Mouse (Mus musculus): ENCODE results near the gene Dpf3.

Gene Dpf3

DNA sequence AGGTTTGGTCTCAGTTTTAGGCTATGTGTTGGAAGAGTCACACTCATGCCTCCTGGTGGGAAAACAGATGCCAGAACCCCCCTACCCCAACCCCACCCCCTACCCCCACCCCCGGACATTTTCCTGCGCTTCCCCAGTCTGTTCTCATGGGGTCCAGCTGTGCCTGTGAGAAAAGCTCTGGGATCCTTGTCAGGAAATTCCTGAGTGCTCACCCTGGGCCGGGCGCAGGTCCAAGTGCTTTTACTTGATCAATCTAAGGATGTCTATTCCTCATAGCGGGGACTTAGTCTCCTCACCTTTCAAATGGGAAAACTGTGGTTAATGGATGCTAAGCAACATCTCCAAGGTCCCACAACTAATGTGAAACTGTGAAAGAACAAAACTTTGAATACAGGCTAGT, 25.7 kb upstream of the Dpf3 start:
- TF ChIP-seq GATA4 (IDR thresholded peaks at IDR 0.05; ENCODE audit: insufficient replicate concordance, low read length): no peak

DNA sequence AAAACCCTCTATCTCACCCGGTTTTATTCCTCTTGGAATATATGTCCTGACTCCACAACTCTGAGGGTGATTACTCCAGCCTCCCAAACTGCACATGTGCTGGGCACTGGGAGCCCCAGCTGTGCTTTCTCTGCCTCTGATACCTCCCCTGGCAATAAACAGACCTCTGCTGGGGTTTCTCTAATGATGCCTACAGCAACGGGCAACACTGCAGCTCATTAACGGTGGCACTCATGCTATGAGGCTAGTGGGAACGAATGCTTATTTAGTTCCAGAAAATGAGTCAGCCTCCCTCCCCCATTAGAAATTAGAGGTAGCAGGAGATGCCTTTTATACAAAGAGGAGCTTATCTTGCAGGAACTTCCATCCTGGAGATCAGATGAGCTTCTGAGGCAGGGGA, 25.3 kb upstream of the Dpf3 start:
- TF ChIP-seq GATA4 (IDR thresholded peaks at IDR 0.05; ENCODE audit: insufficient replicate concordance, low read length): no peak

DNA sequence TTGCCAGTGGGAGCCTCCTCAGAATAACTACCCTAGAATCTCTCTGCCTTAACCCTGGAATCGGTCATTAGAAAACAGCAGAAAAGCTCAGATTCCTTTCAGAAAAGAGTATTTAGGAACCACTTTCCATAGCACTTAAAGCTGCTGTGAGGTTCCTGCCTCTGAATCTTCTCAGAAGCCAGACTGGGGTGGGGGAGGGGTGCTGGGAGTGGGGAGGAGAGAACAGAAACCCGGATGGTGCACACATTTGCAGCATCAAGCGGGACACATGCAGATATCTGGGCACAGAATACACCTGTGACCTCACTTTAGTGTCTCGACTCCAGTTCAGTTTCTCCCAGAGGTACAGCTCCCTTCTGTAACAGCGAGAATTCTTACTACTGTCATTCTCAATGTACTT, 23.1 kb upstream of the Dpf3 start:
- TF ChIP-seq GATA4 (IDR thresholded peaks at IDR 0.05; ENCODE audit: insufficient replicate concordance, low read length): no peak

DNA sequence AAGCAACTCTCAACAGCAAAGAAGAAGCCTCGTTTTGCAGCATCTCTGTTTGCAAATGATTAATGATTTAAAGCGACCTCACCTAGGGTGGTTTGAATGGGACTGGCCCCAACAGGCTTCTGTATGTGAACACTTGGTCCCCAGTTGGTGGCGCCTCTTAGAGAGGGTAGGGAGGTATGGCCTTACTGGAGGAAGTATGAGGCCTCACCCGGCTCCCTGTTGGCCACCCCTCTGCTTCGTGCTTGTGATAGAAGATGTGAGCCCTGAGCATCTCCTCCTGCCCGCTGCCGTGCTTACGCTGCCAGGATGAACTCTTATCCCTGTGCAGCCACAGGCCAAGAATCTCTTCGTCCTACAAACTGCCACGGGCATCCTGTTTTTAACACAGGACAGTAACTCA, 19.0 kb upstream of the Dpf3 start:
- no peak for TF ChIP-seq GATA4 (IDR thresholded peaks at IDR 0.05; ENCODE audit: insufficient replicate concordance, low read length)

DNA sequence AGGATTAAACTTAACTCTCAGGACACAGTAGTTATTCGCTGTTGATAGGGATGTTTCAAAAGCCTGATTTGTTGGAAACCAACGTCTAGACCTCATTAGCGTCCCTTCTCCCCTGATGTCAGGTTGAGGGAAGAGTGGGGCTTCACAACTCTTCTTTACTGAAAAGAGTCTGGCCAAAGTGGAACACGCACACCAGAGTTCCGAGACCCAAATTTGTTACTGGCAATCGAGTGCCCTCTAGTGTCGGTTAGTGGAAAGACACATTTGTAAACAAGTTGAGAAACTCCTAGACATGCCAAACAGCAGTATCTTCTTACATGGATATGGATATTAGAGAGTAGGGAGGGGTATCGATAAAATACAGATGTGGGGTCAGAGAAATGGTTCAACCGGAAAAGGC, 14.7 kb upstream of the Dpf3 start:
- no peak for TF ChIP-seq GATA4 (IDR thresholded peaks at IDR 0.05; ENCODE audit: insufficient replicate concordance, low read length)

DNA sequence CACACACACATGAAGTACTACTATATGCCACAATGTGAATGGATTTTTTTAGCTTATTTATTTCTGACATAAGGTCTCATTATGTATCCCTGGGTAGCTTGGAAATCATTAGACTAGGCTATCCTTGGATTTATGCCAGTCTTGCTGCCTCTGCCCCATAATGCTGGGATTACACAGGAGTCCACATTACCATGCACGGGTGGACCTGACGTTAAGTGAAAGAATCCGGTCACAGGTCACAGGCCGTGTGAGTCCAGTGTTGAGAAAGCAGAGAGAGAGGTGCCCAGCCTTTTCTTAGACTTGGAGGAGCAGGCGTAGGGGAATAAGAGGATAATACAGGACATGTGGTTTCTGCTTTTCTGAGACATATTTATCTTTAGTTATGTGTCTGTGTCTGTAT, 11.7 kb upstream of the Dpf3 start:
- TF ChIP-seq GATA4 (IDR thresholded peaks at IDR 0.05; ENCODE audit: insufficient replicate concordance, low read length): no peak

DNA sequence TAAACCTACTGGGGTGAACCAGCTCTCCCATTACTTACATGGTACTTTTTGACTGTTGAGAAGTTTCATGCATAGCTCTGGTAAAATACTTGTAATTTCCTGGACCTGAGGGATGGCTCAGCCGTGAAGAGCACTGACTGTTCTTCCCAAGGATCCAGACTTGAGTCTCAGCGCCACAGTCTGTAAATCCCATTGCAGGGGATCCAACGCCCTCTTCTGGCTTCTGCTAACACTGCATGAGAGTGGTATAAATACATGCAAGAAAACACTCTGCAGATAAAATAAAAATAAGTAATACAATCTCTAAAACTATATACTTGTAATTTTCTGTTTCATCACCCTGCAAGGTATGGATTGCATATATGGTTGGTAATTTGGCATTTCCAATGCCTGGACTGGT, 10.4 kb upstream of the Dpf3 start:
- TF ChIP-seq GATA4 (IDR thresholded peaks at IDR 0.05; ENCODE audit: insufficient replicate concordance, low read length): no peak

DNA sequence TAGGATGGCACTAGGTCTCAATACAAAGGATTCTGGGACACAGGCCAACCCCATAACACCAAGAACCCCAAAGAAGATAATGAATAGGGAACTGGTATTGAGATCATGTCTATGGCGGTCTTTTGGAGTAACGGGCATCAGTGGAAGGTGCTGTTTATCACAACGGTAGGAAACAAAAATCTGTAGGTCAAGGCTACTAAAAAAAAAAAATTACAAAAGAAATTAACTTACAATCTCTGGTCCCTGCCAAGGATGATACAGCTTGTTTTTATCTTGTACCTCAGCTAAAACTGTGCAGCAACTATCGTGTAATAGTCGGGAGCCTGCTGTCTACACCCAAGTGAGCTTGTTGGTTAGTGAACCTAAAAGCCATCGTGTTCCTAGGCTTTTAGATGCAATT, 9.2 kb upstream of the Dpf3 start:
- TF ChIP-seq GATA4 (IDR thresholded peaks at IDR 0.05; ENCODE audit: insufficient replicate concordance, low read length): no peak

DNA sequence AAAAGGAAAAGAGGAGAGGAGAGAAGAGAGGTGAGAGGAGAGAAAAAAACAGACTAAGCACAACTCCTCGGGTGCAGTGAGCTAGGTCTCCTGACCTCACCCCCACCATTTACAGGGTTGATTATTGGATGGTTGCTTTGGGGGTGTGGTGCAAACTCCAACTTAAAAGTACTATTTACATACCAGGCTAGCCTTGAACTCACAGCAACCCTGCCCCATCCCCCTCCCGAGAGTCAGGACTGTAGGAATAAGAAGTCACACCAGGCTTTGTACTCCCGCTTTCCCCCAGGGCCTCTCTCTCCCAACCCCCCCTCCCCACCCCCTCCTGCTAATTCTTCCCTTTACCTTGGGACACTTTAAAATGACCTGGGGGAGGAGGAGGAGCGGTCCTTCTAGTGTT, 8.8 kb upstream of the Dpf3 start:
- no peak for TF ChIP-seq GATA4 (IDR thresholded peaks at IDR 0.05; ENCODE audit: insufficient replicate concordance, low read length)

DNA sequence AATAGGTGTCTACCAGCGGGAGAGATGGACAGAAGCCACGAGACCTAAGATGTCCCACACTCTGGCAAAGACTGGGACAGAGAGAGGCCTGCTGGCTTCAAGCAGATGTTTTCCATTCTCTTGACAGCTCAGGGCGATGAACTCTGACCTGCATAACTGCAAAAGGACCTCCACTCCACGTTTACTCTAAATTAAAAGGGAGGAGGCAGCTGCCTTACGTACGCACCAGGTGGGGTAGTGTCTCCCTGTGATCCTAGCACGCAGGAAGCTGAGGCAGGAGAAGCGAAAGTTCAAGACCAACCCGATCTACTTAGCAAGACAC, 8.4 kb upstream of the Dpf3 start:
- no peak for TF ChIP-seq GATA4 (IDR thresholded peaks at IDR 0.05; ENCODE audit: insufficient replicate concordance, low read length)

DNA sequence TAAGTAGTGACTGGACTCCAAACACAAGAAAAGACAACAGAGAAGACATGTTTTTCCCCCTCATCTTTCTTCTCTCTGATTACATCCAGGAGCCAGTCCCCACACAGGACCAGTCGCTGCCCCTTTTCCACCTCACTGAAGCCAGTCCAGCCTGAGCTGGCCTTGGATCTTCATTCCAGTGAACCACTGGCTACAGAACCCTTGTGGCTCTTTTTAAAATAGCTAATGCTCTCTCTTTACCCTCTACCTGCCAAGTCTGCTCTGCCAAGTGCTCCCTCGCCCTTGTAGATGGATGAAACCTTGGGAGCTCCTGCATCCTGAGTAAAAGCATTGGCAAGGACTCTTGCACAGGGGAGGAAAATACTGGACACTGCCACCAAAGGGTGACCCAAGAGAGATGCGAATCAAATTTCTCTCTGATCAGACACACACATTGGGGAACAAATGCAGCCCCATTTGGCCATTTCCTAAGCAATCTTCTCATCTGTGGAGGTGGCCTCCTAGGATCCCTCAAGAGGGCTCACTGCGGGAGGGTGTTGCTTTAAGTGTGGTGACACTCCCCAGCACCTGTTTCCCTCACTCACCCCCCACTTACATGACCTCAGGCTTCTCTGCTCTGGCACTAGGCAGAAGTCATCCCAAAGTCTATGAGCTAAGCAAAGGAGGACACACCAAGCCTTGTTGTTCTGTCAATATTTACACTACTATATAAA, 7.9 kb upstream of the Dpf3 start:
- TF ChIP-seq GATA4 (IDR thresholded peaks at IDR 0.05; ENCODE audit: insufficient replicate concordance, low read length): no peak

DNA sequence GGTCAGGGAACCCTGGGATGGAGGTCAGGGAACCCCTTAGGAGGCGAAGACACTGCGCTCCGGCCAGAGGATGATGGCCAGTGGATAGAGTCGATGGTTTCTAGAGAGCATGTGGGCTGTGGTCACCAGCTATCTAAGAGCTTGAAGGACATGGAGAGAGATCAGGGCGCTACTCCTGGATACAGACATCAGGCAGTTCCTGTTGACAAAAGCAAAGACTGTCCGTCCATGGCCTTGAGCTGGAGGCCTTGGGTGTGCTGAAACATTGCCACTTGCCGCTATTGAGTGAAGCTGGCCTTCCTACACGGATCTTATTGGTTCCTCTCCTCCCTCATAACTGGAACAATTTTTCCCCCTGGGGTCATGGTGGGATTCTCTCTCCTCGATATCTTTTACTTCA, 6.7 kb upstream of the Dpf3 start:
- TF ChIP-seq GATA4 (IDR thresholded peaks at IDR 0.05; ENCODE audit: insufficient replicate concordance, low read length): no peak

DNA sequence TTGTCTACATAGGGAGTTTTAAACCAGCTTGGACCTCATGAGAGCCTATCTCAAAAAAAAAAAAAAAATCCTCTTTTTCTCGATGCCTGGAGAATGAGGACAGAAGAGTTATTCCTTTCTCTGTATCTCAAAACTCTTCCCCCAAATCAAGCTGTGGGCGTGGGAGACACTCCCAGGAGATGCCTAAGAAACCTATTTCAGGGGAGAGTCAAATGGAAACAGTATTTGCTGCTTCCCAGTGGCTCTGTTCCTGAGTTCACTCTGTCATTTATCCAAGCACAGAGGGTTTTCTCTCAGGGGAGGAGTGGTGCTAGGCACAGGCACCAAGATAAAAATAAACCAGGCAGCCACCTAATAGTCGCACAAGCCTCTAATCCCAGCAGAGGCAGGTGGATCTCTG, 5.3 kb upstream of the Dpf3 start:
- TF ChIP-seq GATA4 (IDR thresholded peaks at IDR 0.05; ENCODE audit: insufficient replicate concordance, low read length): no peak

DNA sequence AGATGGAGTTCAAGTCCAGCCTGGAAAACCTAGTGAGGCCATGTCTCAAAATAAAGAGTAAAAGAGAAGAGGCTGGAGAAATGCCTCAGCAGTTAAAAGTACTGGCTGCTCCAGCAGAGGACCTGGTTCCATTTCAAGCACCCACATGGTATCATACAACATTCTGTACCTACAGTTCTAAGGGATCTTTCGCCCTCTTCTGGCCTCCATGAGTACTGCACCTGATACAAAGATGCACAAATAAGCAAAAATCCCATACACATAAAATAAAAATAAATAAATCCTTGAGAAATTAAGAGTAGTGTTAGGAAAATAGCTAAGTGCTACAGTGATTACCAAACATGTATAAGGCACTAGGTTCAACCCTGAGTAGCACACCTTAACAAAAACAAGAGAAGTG, 4.1 kb upstream of the Dpf3 start:
- no peak for TF ChIP-seq GATA4 (IDR thresholded peaks at IDR 0.05; ENCODE audit: insufficient replicate concordance, low read length)

DNA sequence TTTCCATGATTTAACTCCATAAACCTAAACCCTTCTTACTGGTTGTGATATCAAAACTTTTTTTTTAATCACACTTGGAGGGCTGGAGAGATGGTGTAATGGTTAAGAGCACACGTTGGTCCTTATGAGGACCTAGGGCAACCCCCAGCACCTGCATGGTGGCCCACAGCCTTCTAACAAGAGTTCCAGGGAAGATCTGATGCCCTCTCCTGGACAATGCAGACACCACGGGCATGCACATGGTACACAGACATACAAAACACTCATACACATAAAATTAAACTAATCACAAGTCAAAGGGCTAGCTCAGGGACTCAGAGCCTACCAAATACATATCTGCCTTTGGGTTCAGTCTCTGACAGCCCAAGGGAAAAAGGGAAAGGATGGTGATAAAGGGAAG, 2.2 kb upstream of the Dpf3 start:
- TF ChIP-seq GATA4 (IDR thresholded peaks at IDR 0.05; ENCODE audit: insufficient replicate concordance, low read length): no peak

DNA sequence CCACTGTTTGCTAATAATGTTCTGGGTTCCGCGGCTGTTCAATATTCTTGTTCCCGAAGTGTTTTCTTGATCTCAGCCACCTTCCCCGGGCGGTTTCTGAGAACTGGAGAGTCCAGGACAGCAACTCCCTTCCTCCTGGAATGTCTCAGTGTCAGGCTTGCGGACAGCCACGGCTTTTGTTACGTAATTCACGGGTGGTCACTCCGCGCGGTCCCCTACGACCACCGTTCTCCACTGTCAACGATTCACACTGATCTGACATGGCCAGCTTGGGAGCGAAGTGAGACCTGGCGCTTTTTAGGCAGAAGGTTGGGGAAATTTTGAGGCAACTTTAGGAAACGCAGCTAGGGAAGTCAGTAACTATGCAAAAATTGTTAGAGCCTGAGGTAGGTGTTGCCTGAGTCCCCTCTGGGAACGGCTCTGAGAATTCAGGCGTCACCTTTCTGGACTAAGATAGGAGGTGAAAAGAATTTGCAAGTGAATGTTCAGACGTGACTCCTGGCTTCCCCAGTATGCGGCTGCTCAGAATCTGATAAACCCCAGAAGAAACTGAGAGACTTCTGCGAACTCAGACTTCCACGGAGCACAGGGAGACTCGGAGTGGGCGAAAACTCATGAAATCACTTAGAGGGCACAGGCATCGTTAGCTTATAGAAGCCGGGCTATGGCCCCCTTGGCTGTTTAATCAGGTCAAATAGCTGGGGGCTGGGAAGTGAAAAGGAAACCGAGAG, 860 bp upstream of the Dpf3 start:
- no peak for TF ChIP-seq GATA4 (IDR thresholded peaks at IDR 0.05; ENCODE audit: insufficient replicate concordance, low read length)
